Mouse (Mus musculus): Measurements from ENCODE around the gene Themis.

Gene Themis

GRCm38 (mm10) chr10:28668261-28668660 lies at the start of gene Themis:
Themis (plus strand) TSS chr10:28668360.
- DNase-seq = no peak

DNA sequence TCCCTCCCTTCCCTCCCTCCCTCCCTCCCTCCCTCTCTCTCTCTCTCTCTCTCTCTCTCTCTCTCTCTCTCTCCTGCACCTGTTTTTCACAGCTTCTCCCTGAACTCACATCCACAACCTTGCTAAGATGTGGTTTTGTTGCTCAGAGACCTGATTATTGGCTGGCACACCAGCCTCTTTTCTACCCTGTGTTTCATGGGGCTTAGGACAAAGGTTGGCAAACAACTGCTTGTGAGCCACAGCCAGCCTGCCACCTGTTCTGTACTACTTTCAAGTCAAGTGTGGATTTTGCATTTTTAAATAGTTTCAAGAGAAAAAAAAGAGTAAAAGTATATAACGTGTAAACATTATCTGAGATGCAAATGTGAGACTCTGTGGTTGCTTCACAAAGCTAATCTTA lies 48.7 kb upstream of the Themis start:
- no peak for DNase-seq

DNA sequence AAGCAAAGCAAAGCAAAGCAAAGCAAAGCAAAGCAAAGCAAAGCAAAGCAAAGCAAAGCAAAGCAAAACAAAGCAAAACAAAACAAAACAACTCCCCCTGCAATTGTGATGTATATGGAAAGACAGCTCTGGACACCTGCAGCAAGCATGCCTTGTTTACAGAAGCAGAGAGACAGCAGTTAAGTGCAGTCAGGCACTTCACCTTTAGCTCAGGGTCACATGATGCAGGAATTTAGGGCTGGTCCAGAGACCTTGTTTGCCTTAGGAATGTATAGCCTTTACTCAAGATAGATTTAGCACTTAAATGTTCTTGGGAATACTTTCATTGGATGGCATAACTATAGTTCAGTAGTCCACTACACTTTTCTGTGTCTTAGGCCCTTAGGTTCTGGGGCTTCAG lies 32.1 kb upstream of the Themis start:
- no peak for DNase-seq

DNA sequence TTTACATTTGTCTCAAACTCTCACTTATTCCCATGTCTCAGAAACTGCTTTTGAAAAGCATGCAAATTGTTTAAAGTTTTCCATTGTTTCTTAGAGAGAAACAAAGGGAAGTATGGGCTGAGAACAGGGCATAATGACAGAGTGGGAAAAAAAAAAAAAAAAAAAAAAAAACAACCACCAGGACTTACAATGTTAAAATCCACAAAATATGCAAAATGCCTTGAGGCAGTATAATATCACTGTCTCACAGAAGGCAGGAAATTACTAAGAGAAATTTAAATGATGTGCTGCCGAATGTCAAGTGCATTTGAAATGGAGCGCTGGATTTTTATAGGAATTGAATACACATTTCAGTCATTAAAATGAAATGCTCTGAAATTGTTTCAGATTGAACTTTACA lies 26.3 kb upstream of the Themis start:
- DNase-seq = no peak

- DNase-seq = no peak
Measured at GRCm38 (mm10) chr10:28647855-28648254, 20.3 kb upstream of the Themis start.

GRCm38 (mm10) chr10:28649109-28649899 lies 18.9 kb upstream of the Themis start:
- no peak for DNase-seq

DNA sequence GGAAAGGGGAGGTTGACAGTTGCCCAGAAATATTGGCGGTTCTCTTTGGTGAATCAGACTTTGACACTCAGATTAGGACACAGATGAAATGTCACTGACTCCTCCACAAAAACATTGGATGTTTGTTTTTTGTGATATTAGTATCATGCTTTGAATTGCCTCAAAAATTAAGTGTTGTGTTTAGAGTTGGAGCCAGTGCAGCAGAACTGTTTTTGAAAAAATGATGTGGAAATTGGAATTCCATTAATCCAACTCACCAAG lies 18.3 kb upstream of the Themis start:
- no peak for DNase-seq

DNA sequence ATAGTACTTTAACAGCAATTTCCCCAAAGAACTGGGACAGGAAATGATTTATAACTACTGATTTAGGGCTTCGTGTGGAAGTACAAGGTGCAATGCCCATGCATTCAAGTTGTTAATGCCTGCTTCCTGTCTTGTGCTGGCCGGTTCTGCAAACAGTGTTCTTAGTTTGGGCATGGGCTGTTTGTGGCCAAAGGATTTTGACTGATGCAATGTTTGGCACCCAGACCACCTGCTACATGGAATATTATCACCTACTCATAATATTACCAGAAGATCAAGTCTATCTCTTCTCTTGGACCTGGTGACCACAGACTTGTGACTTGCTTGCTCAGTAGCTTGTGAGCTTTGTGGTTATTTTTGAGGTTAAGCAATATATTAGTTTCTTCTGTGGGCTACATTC lies 16.2 kb upstream of the Themis start:
- no peak for DNase-seq

DNA sequence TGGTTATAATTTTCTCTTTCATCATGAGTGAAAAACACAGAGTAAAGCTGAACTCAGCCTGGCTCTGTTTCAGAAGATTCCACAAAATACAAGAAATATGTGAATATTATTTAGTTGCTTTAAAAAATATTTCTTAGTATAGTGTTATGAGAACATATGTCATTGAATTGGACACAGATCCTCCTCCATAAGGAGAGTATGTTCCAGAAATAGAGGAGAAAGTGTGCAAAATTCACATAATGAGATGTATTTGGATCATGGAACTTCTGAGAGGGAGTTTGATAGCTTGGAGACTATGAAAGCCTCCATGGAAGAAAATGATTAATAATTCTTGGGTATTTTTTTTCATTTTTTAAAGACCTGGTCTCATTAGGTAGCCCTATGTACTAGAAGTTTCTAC lies 13.4 kb upstream of the Themis start:
- DNase-seq = no peak

- no peak for DNase-seq
Measured at GRCm38 (mm10) chr10:28665141-28665540, 3.0 kb upstream of the Themis start.

DNA sequence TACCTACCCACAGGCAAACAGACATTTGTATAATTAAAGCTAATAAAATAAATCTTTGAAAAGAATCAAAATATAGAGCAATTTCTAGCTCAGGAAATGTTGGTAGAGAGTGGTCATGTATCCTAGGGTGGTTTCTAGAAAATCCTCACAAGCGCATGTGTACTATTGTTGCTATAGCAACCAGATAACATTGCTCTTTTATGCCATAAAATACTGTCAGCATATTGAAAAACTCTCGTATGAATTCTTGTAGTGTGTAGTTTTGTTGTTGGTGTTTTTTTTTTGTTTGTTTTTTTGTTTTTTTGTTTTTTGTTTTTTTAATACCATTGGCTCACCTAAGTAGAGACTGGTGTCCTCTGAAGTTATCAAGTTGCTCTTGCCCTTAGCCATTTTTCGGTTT lies 5.8 kb downstream of the Themis start:
- DNase-seq = no peak

DNA sequence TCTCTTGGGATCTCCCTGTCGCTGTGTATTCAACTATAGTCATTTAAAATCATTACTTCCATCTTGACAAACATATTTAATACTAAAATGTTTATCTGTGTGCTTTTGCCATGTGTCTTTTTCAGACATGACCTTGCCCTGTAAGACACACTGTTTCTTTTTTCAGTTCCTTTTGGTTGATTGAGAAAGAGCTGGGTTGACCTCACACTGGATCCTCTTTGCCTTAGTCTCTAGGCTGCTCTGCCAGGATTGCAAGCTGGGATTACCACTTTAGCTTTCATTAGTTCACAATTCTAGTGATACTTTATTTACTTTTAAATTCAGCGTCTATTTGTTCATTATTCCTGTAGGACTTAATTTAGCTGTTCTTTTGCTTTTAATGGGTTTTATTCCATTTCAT lies 7.2 kb downstream of the Themis start:
- no peak for DNase-seq

- DNase-seq = no peak
Measured at GRCm38 (mm10) chr10:28694981-28695380, 26.8 kb downstream of the Themis start.

- DNase-seq = no peak
Measured at GRCm38 (mm10) chr10:28696032-28696431, 27.9 kb downstream of the Themis start.

DNA sequence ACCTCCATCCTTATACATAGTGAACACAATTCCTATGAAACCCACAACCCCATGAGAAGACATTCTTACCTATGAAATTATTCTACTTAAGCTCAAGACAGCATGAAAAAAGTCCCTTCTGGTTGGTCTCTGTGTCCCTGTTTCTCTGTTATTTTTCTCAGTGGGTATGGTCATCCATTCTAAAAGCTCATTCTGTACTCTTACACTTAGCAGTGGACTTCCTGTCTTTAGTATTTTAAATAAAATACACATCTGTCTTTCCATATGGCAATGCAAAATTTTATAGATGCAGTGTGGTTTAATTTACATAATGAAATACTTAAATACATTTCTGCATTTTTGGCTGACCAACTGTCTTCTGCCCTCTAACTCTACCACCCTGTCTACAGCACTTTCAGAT lies 30.0 kb downstream of the Themis start:
- DNase-seq = no peak

- no peak for DNase-seq
Measured at GRCm38 (mm10) chr10:28721828-28722227, 53.7 kb downstream of the Themis start.

GRCm38 (mm10) chr10:28723266-28723665 lies 55.1 kb downstream of the Themis start:
- peak in 1 of 2 experiments; percentile 27 for DNase-seq

GRCm38 (mm10) chr10:28730122-28730521 lies 62.0 kb downstream of the Themis start:
- peak in 1 of 2 experiments; percentile 32 for DNase-seq

DNA sequence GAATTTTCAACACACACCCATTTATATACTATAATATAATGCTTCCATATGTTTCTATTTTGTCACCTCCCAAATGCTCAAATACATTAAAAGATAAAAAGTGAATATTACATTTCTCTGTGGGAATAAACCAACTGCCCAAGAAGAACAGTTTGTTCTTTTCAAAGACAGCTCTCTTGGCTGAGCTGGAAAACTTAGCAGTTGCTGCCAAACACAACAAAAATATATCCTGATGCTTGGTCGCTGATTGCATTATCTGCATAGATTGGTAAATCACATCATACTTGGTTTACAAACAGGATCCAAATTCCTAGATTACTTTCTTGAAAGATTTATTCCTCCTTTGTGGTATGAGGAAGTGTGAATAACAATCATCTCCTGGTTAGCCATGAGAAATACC lies 69.8 kb downstream of the Themis start:
- DNase-seq = no peak

DNA sequence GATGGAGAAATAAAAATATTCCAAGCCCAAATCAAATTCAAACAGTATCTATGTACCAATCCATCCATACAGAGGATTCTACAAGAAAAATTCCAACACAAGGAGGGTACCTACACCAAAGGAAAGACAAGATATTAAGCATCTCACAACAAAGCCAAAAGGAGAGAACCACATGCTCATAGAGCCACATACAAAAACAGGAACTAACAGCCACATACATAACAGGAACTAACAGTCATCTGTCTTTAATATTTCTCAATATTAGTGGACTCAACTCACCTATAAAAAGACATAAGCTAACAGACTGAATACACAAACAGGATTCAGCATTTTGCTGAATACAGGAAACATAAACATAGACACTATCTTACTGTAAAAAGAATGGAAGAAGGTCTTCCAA lies 78.3 kb downstream of the Themis start:
- no peak for DNase-seq

- DNase-seq = no peak
Measured at GRCm38 (mm10) chr10:28753321-28753720, 85.2 kb downstream of the Themis start.

DNA sequence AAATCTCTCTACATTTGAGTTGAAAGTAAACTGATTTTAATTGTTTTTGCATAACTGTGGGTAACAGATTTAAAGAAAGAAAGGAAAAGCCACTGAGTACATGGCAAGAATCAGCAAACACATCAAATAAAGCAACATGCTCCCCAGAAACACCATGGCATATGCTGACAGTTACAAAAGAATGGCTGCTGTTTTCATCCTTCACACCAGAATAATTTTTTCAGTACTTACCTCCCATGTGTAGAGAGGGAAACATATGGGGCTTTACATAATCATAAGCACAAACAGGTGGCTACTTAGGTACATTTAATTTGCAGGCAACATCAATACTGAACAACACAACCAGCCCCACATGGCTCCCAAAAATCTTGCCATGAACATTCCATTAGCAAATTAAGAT lies 86.8 kb downstream of the Themis start:
- no peak for DNase-seq

GRCm38 (mm10) chr10:28776777-28777402 lies 108.7 kb downstream of the Themis start:
- DNase-seq = no peak

- no peak for DNase-seq
Measured at GRCm38 (mm10) chr10:28799469-28799868, 131.3 kb downstream of the Themis start.

DNA sequence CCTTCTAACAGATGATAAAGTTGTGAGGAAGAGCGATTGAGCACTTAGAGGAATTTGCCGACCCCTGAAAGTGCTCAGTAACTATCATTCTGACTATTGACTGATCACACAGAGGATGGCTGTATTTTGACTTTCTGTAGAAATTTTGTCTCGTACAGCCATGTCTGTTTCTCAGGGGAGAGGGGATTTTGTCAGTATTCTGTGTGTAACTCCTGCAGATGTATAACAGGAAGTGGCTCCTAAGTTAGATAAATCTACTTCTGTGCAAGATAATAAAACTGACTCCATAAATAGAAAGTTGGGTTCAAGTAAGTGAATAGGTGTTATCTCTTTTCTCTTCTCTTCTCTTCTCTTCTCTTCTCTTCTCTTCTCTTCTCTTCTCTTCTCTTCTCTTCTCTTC lies 137.0 kb downstream of the Themis start:
- DNase-seq = no peak

Measured in cerebellum, postnatal 25 days (tissue).